Mouse (Mus musculus): ENCODE measurements at regions not wholly inside any gene's neighbourhood (a gene's known extent, or its start where the extent isn't known, plus 50 kb on each side); places are given as distances from the start of the nearest gene placed in this dataset.

DNA sequence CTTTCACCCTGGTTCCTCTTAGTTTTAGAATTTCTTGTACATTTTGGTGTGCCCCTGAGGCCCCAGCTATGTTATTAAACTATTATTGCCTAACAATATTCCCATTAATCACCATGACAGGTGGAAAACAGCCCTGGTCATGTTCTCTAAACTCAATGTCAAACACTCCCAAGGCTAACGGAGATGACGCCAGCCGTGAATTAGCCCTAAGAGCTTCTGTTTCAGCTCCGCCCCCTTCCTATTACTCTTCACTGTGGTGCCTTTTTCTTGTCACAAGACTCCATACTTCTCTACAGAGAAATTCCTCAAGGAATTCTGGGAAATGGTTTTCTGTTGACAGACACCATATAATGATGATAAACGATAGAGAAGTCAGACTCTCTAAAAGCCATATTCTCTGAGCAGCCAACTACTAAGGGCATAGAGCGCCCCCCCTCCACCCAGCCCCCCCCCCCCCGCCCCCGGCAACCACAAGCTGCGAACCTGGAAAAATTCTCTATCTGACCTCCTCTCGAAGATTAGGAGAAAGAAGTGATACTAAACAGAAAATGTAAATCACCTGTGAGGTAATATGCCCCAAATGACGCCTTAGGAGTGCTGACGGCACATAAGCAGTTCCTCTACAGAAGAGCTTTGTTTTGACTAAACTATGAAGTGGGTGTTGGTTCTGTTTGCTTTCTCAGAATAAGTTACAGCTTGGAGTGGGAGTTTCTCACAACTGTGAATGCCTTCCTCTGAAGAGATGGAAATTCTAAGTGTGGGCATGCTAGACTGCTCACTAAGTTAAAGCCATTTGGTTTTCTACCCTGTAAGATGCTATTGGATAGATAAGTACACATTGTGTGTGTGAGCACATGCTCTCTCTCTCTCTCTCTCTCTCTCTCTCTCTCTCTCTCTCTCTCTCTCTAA, 76.8 kb upstream of the Sfrp2 start:
- no peaks in the 10 kb centered on the region for H3K4me1 ChIP-seq (replicated peaks; ENCODE audit: low read depth, low read length)
- no peak overlapping the region for H3K4me3 ChIP-seq (replicated peaks; ENCODE audit: low read length)
- H3K36me3 ChIP-seq (ENCODE audit: insufficient read depth, low read length) = no peaks in the 10 kb centered on the region
- H3K9me3 ChIP-seq (ENCODE audit: low read length) = peaks cover 8% of the 10 kb centered on the region; the same call in 1 of the 2 replicates
- H3K27me3 ChIP-seq (ENCODE audit: insufficient read depth, low read length) = no peaks in the 10 kb centered on the region
- TF ChIP-seq CTCF (conservative IDR thresholded peaks at IDR 0.05; ENCODE audit: low read length) (no peak), POU5F1 (IDR thresholded peaks at IDR 0.05; ENCODE audit: borderline replicate concordance, low read length) (no peak), NANOG (IDR thresholded peaks at IDR 0.05; ENCODE audit: borderline replicate concordance, low read length) (no peak)

DNA sequence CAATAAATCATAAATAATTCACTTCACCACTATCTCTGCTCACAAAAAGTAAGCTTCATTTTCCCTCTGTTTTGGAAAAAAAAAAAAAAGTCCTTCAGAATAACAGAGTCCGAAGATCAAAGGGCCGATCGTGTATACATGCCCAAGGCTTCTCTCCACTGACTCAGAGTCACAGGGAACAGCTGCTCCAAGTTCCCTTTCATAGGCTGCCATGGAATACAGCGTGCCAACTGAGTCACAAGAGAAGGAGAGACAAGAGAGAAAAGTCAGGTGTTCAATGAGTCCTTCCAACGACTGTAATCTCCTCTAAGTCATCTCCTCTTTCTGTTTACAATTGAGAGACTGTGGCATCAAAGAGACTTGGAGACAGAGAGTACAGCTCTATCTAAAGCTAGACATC, 71.6 kb upstream of the Sfrp2 start:
- no peak overlapping the region for H3K4me3 ChIP-seq (replicated peaks; ENCODE audit: low read length)

DNA sequence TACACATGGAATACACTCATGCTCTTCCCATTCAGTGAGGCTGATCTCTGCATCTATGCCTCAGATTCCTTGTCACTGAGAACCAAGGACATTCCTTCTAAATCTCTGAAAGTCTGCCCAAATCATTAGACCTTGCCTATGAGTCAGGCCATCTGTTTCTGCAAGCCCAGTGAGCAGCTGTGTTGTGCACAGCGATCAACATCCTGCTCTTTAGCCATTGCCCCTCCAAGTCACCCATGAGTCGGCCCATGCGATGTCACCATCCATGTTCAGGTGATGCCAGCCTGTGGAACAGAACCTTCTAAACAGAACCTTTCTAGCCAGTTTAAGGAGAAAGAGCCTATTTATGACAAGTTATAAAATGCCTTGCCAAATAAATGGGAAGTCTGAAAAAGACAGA, 66.4 kb upstream of the Sfrp2 start:
- H3K4me1 ChIP-seq (replicated peaks; ENCODE audit: low read depth, low read length) = no peaks in the 10 kb centered on the region
- no peak overlapping the region for H3K4me3 ChIP-seq (replicated peaks; ENCODE audit: low read length)
- H3K36me3 ChIP-seq (ENCODE audit: insufficient read depth, low read length) = no peaks in the 10 kb centered on the region
- H3K9me3 ChIP-seq (ENCODE audit: low read length) = no peaks in the 10 kb centered on the region
- TF ChIP-seq NANOG (IDR thresholded peaks at IDR 0.05; ENCODE audit: borderline replicate concordance, low read length) (no peak), POU5F1 (IDR thresholded peaks at IDR 0.05; ENCODE audit: borderline replicate concordance, low read length) (no peak), CTCF (conservative IDR thresholded peaks at IDR 0.05; ENCODE audit: low read length) (no peak)
- 0 out of 2 replicates have a peak, but pooled peaks cover 5% of the 10 kb centered on the region for H3K27me3 ChIP-seq (ENCODE audit: insufficient read depth, low read length)

More for the DNA sequence above, 71.6 kb upstream of the Sfrp2 start:
- no peaks in the 10 kb centered on the region for H3K4me1 ChIP-seq (replicated peaks; ENCODE audit: low read depth, low read length)
- peaks cover 8% of the 10 kb centered on the region; the same call in 1 of the 2 replicates for H3K9me3 ChIP-seq (ENCODE audit: low read length)
- H3K36me3 ChIP-seq (ENCODE audit: insufficient read depth, low read length) = no peaks in the 10 kb centered on the region
- no peaks in the 10 kb centered on the region for H3K27me3 ChIP-seq (ENCODE audit: insufficient read depth, low read length)
- TF ChIP-seq NANOG (IDR thresholded peaks at IDR 0.05; ENCODE audit: borderline replicate concordance, low read length) = no peak
- no peak for TF ChIP-seq POU5F1 (IDR thresholded peaks at IDR 0.05; ENCODE audit: borderline replicate concordance, low read length)
- no peak for TF ChIP-seq CTCF (conservative IDR thresholded peaks at IDR 0.05; ENCODE audit: low read length)

DNA sequence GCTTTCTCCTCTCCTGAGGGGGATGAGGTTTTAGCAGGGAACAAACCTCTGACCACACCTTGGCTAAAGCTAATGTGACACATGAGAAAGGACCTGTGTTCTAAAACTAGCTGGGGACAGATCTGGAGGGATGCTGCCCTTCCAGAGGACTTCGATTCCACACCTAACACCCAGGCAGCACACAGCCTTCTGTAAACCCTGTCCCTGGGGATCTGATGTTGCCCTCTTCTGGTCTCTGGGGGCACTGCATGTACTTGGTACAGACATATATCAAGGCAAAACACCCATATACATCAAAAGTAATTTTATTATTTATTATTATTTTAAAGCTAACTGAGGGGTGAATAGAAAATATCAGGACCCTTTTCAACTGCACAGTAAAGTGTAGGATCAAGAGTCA, 65.0 kb upstream of the Sfrp2 start:
- no peak overlapping the region for H3K4me3 ChIP-seq (replicated peaks; ENCODE audit: low read length)
- TF ChIP-seq POU5F1 (IDR thresholded peaks at IDR 0.05; ENCODE audit: borderline replicate concordance, low read length) (no peak), CTCF (conservative IDR thresholded peaks at IDR 0.05; ENCODE audit: low read length) (peak; percentile 79)
- H3K27me3 ChIP-seq (ENCODE audit: insufficient read depth, low read length) = 0 out of 2 replicates have a peak, but pooled peaks cover 5% of the 10 kb centered on the region
- no peaks in the 10 kb centered on the region for H3K36me3 ChIP-seq (ENCODE audit: insufficient read depth, low read length)
- H3K4me1 ChIP-seq (replicated peaks; ENCODE audit: low read depth, low read length) = no peaks in the 10 kb centered on the region
- no peaks in the 10 kb centered on the region for H3K9me3 ChIP-seq (ENCODE audit: low read length)

DNA sequence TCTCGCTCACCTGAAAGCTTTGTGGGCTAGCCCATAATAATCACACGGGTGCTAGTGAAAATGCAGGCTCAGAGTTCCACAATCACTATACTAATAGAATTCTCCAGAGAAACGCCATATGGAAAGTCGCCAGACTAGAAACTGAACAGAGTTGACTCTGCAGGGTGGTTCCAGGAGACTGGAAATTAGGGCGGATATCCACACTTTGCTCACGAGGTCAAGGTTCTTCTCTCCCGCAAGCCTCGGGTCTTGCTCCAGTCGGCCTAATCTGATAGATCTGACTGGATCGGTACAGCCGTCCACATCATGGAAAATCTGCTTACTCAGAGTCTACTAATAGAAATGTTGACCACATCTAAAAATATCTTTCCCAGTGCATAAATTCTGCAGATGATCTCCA, 61.6 kb upstream of the Sfrp2 start:
- H3K4me1 ChIP-seq (replicated peaks; ENCODE audit: low read depth, low read length) = no peaks in the 10 kb centered on the region
- 0 out of 2 replicates have a peak, but pooled peaks cover 5% of the 10 kb centered on the region for H3K27me3 ChIP-seq (ENCODE audit: insufficient read depth, low read length)
- no peaks in the 10 kb centered on the region for H3K36me3 ChIP-seq (ENCODE audit: insufficient read depth, low read length)
- TF ChIP-seq CTCF (conservative IDR thresholded peaks at IDR 0.05; ENCODE audit: low read length) (no peak), NANOG (IDR thresholded peaks at IDR 0.05; ENCODE audit: borderline replicate concordance, low read length) (no peak), POU5F1 (IDR thresholded peaks at IDR 0.05; ENCODE audit: borderline replicate concordance, low read length) (no peak)
- H3K9me3 ChIP-seq (ENCODE audit: low read length) = no peaks in the 10 kb centered on the region
- no peak overlapping the region for H3K4me3 ChIP-seq (replicated peaks; ENCODE audit: low read length)

DNA sequence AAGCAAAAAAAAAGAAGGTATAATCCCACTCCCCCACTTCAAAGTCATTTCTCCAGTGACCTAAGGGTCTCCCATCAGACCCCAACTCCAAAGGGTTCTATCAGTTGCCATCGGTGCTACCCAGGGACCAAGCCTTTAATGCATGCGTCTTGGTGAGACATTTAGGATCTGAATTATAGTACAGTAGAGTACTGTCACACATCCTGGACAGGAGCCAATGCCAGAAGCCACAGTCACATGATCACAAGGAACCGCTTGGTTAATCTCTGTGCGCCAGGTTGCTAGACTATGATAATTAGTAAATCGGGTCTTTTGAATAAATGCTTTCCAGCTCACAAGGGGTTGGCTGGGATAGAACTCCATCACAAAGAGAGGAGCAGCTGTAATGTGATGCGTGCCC, 60.9 kb upstream of the Sfrp2 start:
- no peak overlapping the region for H3K4me3 ChIP-seq (replicated peaks; ENCODE audit: low read length)
- 0 out of 2 replicates have a peak, but pooled peaks cover 5% of the 10 kb centered on the region for H3K27me3 ChIP-seq (ENCODE audit: insufficient read depth, low read length)
- no peak for TF ChIP-seq POU5F1 (IDR thresholded peaks at IDR 0.05; ENCODE audit: borderline replicate concordance, low read length)
- no peak for TF ChIP-seq CTCF (conservative IDR thresholded peaks at IDR 0.05; ENCODE audit: low read length)
- no peak for TF ChIP-seq NANOG (IDR thresholded peaks at IDR 0.05; ENCODE audit: borderline replicate concordance, low read length)
- no peaks in the 10 kb centered on the region for H3K9me3 ChIP-seq (ENCODE audit: low read length)
- no peaks in the 10 kb centered on the region for H3K36me3 ChIP-seq (ENCODE audit: insufficient read depth, low read length)
- H3K4me1 ChIP-seq (replicated peaks; ENCODE audit: low read depth, low read length) = no peaks in the 10 kb centered on the region

DNA sequence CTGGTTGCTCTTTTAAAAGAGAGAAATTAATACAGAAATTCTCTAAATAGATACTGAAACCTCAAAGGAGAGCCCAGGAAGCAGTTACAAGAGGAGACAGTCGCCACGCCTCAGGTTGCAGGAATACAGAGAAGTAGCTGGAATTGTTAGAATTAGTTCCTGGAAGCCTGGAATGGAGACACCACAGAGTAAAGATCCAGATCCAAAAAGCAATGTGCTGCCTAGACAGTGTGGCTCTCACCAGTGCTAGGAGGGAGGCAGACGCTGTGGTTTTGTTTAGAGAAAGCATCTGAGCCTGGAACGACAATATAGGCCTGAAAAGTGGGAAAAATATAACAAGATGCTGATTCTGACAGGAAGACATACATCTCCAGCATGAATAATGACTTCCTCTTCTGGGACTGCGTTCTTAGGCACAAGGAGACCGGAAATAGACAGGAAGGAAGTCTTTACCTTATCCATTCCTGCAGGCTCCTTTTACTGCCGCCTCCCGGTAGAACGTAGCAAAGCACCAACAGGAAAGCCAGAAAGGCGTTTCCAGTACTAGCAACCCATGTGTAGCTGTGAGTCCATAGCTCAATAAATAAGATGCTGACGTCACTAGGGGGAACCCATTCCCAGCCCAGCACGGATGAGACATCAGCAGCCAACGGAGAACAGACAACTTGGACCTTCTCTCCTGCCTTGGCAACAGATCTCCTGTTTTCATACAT, 59.4 kb upstream of the Sfrp2 start:
- H3K36me3 ChIP-seq (ENCODE audit: insufficient read depth, low read length) = no peaks in the 10 kb centered on the region
- no peak for TF ChIP-seq POU5F1 (IDR thresholded peaks at IDR 0.05; ENCODE audit: borderline replicate concordance, low read length)
- no peak for TF ChIP-seq NANOG (IDR thresholded peaks at IDR 0.05; ENCODE audit: borderline replicate concordance, low read length)
- TF ChIP-seq CTCF (conservative IDR thresholded peaks at IDR 0.05; ENCODE audit: low read length) = no peak
- H3K9me3 ChIP-seq (ENCODE audit: low read length) = no peaks in the 10 kb centered on the region
- no peaks in the 10 kb centered on the region for H3K27me3 ChIP-seq (ENCODE audit: insufficient read depth, low read length)
- no peak overlapping the region for H3K4me3 ChIP-seq (replicated peaks; ENCODE audit: low read length)
- H3K4me1 ChIP-seq (replicated peaks; ENCODE audit: low read depth, low read length) = no peaks in the 10 kb centered on the region

DNA sequence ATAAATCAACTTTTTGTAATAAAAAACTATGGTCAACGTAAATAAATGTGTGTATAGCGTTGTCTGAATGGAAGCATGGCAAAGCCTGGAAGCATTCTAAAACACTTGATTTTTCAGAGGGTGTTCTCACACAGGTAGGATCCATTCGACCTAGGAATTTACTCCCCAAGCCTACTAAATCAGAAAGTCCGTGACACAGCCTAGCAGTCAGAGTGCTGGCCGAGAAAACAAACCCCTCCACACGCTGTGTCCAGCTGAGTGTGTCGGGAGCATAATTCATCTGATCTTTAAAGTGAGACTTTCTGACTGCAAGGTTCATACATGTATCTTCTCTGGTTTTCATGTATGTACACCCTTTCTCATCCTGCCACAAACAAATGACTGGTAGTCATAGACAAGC, 58.8 kb upstream of the Sfrp2 start:
- Histone ChIP-seq H3K9me3 (ENCODE audit: low read length) (no peaks in the 10 kb centered on the region), H3K36me3 (ENCODE audit: insufficient read depth, low read length) (no peaks in the 10 kb centered on the region), H3K4me1 (replicated peaks; ENCODE audit: low read depth, low read length) (no peaks in the 10 kb centered on the region), H3K27me3 (ENCODE audit: insufficient read depth, low read length) (no peaks in the 10 kb centered on the region), H3K4me3 (replicated peaks; ENCODE audit: low read length) (no peak overlapping the region)
- TF ChIP-seq NANOG (IDR thresholded peaks at IDR 0.05; ENCODE audit: borderline replicate concordance, low read length) = no peak
- TF ChIP-seq POU5F1 (IDR thresholded peaks at IDR 0.05; ENCODE audit: borderline replicate concordance, low read length) = no peak
- TF ChIP-seq CTCF (conservative IDR thresholded peaks at IDR 0.05; ENCODE audit: low read length) = no peak

All from E14TG2a.4 (cell line).